Mouse (Mus musculus): ENCODE measurements around the gene Hpse. TPM values are rescaled to one million over a fixed set of nuclear protein-coding genes. Genes with fewer than 3 reads are reported as not detected.
A peak's percentile ranks its signal among the peaks of the same experiment; 100 is the strongest.

Gene Hpse
- polyA plus RNA-seq, 1 experiment from 2014 or later: 17.3 TPM

GRCm38 (mm10) chr5:100704272-100704671 lies 15.2 kb downstream of the Hpse start:
- no peaks in the 10 kb centered on the region for H3K4me1 ChIP-seq (replicated peaks; ENCODE audit: control insufficient read depth, insufficient read depth)
- no peak overlapping the region for H3K4me2 ChIP-seq (replicated peaks; ENCODE audit: low read depth)
- no peak for TF ChIP-seq EP300 (optimal IDR thresholded peaks at IDR 0.05)
- TF ChIP-seq CTCF (IDR thresholded peaks at IDR 0.05; ENCODE audit: low read depth): peak; percentile 34
- no peak overlapping the region for H3K4me3 ChIP-seq (ENCODE audit: low read depth, low read length)
- WGBS: 91% methylated on average over 2 of the region's 2 CpGs
- no peaks in the 10 kb centered on the region for H3K27me3 ChIP-seq (ENCODE audit: control insufficient read depth, insufficient read depth, low read length)
- no peak for DNase-seq (ENCODE audit: low spot score)
- no peaks in the 10 kb centered on the region for H3K9me3 ChIP-seq (ENCODE audit: control insufficient read depth, low read length)
- no peak overlapping the region for H3K9ac ChIP-seq (ENCODE audit: low read length)
- H3K27ac ChIP-seq (replicated peaks): no peak overlapping the region
- ATAC-seq (ENCODE audit: low FRiP score, low TSS enrichment): no peak
- H3K36me3 ChIP-seq (ENCODE audit: control insufficient read depth, insufficient read depth, low read length): no peaks in the 10 kb centered on the region

- Histone ChIP-seq H3K9ac (ENCODE audit: low read length) (no peak overlapping the region), H3K27ac (replicated peaks) (no peak overlapping the region), H3K4me3 (ENCODE audit: low read depth, low read length) (no peak overlapping the region), H3K36me3 (ENCODE audit: control insufficient read depth, insufficient read depth, low read length) (no peaks in the 10 kb centered on the region), H3K27me3 (ENCODE audit: control insufficient read depth, insufficient read depth, low read length) (no peaks in the 10 kb centered on the region), H3K4me2 (replicated peaks; ENCODE audit: low read depth) (no peak overlapping the region), H3K4me1 (replicated peaks; ENCODE audit: control insufficient read depth, insufficient read depth) (no peaks in the 10 kb centered on the region), H3K9me3 (ENCODE audit: control insufficient read depth, low read length) (no peaks in the 10 kb centered on the region)
- ATAC-seq (ENCODE audit: low FRiP score, low TSS enrichment): no peak
- TF ChIP-seq EP300 (optimal IDR thresholded peaks at IDR 0.05): no peak
- TF ChIP-seq CTCF (IDR thresholded peaks at IDR 0.05; ENCODE audit: low read depth): no peak
- WGBS: 83% methylated on average over 3 of the region's 3 CpGs
- DNase-seq (ENCODE audit: low spot score): no peak
These were observed 17.2 kb downstream of the Hpse start for GRCm38 (mm10) chr5:100702325-100702724.

GRCm38 (mm10) chr5:100700861-100701620 lies 18.5 kb downstream of the Hpse start:
- Histone ChIP-seq H3K9me3 (ENCODE audit: control insufficient read depth, low read length) (no peaks in the 10 kb centered on the region), H3K27ac (replicated peaks) (no peak overlapping the region), H3K4me3 (ENCODE audit: low read depth, low read length) (no peak overlapping the region), H3K27me3 (ENCODE audit: control insufficient read depth, insufficient read depth, low read length) (no peaks in the 10 kb centered on the region), H3K36me3 (ENCODE audit: control insufficient read depth, insufficient read depth, low read length) (no peaks in the 10 kb centered on the region), H3K9ac (ENCODE audit: low read length) (no peak overlapping the region), H3K4me2 (replicated peaks; ENCODE audit: low read depth) (no peak overlapping the region), H3K4me1 (replicated peaks; ENCODE audit: control insufficient read depth, insufficient read depth) (no peaks in the 10 kb centered on the region)
- no peak for TF ChIP-seq CTCF (IDR thresholded peaks at IDR 0.05; ENCODE audit: low read depth)
- ATAC-seq (ENCODE audit: low FRiP score, low TSS enrichment): no peak
- 79% methylated on average over 12 of the region's 13 CpGs for WGBS
- DNase-seq (ENCODE audit: low spot score): no peak

GRCm38 (mm10) chr5:100697886-100698285 lies 21.6 kb downstream of the Hpse start:
- Histone ChIP-seq H3K4me2 (replicated peaks; ENCODE audit: low read depth) (no peak overlapping the region), H3K9me3 (ENCODE audit: control insufficient read depth, low read length) (no peaks in the 10 kb centered on the region), H3K9ac (ENCODE audit: low read length) (no peak overlapping the region), H3K4me3 (ENCODE audit: low read depth, low read length) (no peak overlapping the region), H3K36me3 (ENCODE audit: control insufficient read depth, insufficient read depth, low read length) (no peaks in the 10 kb centered on the region), H3K4me1 (replicated peaks; ENCODE audit: control insufficient read depth, insufficient read depth) (no peaks in the 10 kb centered on the region), H3K27ac (replicated peaks) (no peak overlapping the region), H3K27me3 (ENCODE audit: control insufficient read depth, insufficient read depth, low read length) (no peaks in the 10 kb centered on the region)
- DNase-seq (ENCODE audit: low spot score) (no peak), ATAC-seq (ENCODE audit: low FRiP score, low TSS enrichment) (no peak)
- 67% methylated on average over 2 of the region's 2 CpGs for WGBS
- TF ChIP-seq CTCF (IDR thresholded peaks at IDR 0.05; ENCODE audit: low read depth) (no peak), EP300 (optimal IDR thresholded peaks at IDR 0.05) (no peak)

- Histone ChIP-seq H3K27ac (replicated peaks) (no peak overlapping the region), H3K9me3 (ENCODE audit: control insufficient read depth, low read length) (no peaks in the 10 kb centered on the region), H3K4me1 (replicated peaks; ENCODE audit: control insufficient read depth, insufficient read depth) (no peaks in the 10 kb centered on the region), H3K27me3 (ENCODE audit: control insufficient read depth, insufficient read depth, low read length) (no peaks in the 10 kb centered on the region), H3K9ac (ENCODE audit: low read length) (no peak overlapping the region), H3K4me2 (replicated peaks; ENCODE audit: low read depth) (no peak overlapping the region), H3K36me3 (ENCODE audit: control insufficient read depth, insufficient read depth, low read length) (no peaks in the 10 kb centered on the region), H3K4me3 (ENCODE audit: low read depth, low read length) (no peak overlapping the region)
- DNase-seq (ENCODE audit: low spot score) (no peak), ATAC-seq (ENCODE audit: low FRiP score, low TSS enrichment) (no peak)
- TF ChIP-seq CTCF (IDR thresholded peaks at IDR 0.05; ENCODE audit: low read depth): no peak
- no peak for TF ChIP-seq EP300 (optimal IDR thresholded peaks at IDR 0.05)
- 77% methylated on average over 2 of the region's 2 CpGs for WGBS
These were observed 22.1 kb downstream of the Hpse start for GRCm38 (mm10) chr5:100697398-100697797.

GRCm38 (mm10) chr5:100685631-100686030 lies 33.9 kb downstream of the Hpse start:
- Histone ChIP-seq H3K36me3 (ENCODE audit: control insufficient read depth, insufficient read depth, low read length) (no peaks in the 10 kb centered on the region), H3K9ac (ENCODE audit: low read length) (no peak overlapping the region), H3K4me1 (replicated peaks; ENCODE audit: control insufficient read depth, insufficient read depth) (no peaks in the 10 kb centered on the region), H3K27ac (replicated peaks) (no peak overlapping the region), H3K4me2 (replicated peaks; ENCODE audit: low read depth) (no peak overlapping the region), H3K9me3 (ENCODE audit: control insufficient read depth, low read length) (no peaks in the 10 kb centered on the region), H3K27me3 (ENCODE audit: control insufficient read depth, insufficient read depth, low read length) (no peaks in the 10 kb centered on the region), H3K4me3 (ENCODE audit: low read depth, low read length) (no peak overlapping the region)
- TF ChIP-seq EP300 (optimal IDR thresholded peaks at IDR 0.05) (no peak), CTCF (IDR thresholded peaks at IDR 0.05; ENCODE audit: low read depth) (peak; percentile 51)
- WGBS: 73% methylated on average over 4 of the region's 4 CpGs
- no peak for DNase-seq (ENCODE audit: low spot score)
- ATAC-seq (ENCODE audit: low FRiP score, low TSS enrichment): no peak

Measured in stomach, postnatal 0 days (tissue).